Mouse (Mus musculus) olfactory bulb, adult 2 months (tissue): ENCODE data around the gene Oscar.

Experiments
- CTCF ChIP-seq: fragments of 200-500 bp; IDR thresholded peaks from 2 replicates; pipeline ENCODE4 v1.5.1; 2012; ENCODE audit warnings: low read depth, mild to moderate bottlenecking, low read length, moderate library complexity; ENCODE audit not compliant: insufficient read depth
- POLR2A ChIP-seq: fragments of 200-500 bp; IDR thresholded peaks from 2 replicates; pipeline ENCODE4 v1.6.1; 2012; ENCODE audit warnings: mild to moderate bottlenecking, low read depth, low read length, moderate library complexity; ENCODE audit not compliant: insufficient read depth

DNA sequence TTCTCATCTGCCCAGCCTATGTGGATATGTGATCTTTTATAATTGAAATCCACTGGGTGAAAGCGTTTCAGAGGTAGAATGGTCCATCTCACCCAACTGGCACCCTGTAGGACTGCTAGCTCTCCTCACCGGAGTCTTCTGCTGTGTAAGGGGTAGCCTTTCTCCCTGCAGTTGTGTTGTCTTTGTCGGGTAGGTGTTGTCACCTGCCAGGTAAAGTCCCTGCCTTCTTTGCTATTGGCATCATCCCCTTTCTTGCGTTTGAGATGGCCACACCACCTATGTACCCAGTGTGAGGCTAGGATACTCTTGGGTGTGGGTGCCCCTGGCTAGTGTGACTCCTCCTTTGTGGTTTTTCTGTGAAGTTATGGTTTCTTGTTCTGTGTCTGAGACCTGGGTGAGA, 30.7 kb upstream of the Oscar start:
- TF ChIP-seq POLR2A, result no peak
- TF ChIP-seq CTCF, result no peak
